Mouse (Mus musculus) thymus, adult 2 months (tissue): ENCODE measurements at regions not wholly inside any gene's neighbourhood (a gene's known extent, or its start where the extent isn't known, plus 50 kb on each side); places are given as distances from the start of the nearest gene placed in this dataset.

Experiments used
- DNase-seq: peaks from one replicate; pipeline ENCODE4 v3.0.0; 2021
- H3K27ac ChIP-seq: fragments of 200-500 bp; 2 replicates; pipeline ENCODE4 v1.5.1; 2012; ENCODE audit warnings: low read length, control low read depth; ENCODE audit not compliant: control insufficient read depth, insufficient read depth
- H3K27me3 ChIP-seq: fragments of 200-500 bp; 2 replicates; pipeline ENCODE4 v1.6.1; 2012; ENCODE audit warnings: mild to moderate bottlenecking, low read length, moderate library complexity, mixed read lengths; ENCODE audit not compliant: control insufficient read depth, insufficient read depth
- H3K36me3 ChIP-seq: fragments of 200-500 bp; 2 replicates; pipeline ENCODE4 v1.6.1; 2012; ENCODE audit warnings: mild to moderate bottlenecking, low read length, moderate library complexity; ENCODE audit not compliant: control insufficient read depth, insufficient read depth
- H3K4me1 ChIP-seq: fragments of 200-500 bp; replicated peaks from 2 replicates; pipeline ENCODE4 v1.6.1; 2012; ENCODE audit warnings: low read length; ENCODE audit not compliant: control insufficient read depth, insufficient read depth
- H3K4me3 ChIP-seq: fragments of 200-500 bp; 2 replicates; pipeline ENCODE4 v1.5.1; 2012; ENCODE audit warnings: mild to moderate bottlenecking, low read length, control low read depth, moderate library complexity; ENCODE audit not compliant: control insufficient read depth, insufficient read depth
- CTCF ChIP-seq: fragments of 200-500 bp; IDR thresholded peaks from 2 replicates; pipeline ENCODE4 v1.5.1; 2012; ENCODE audit warnings: mild to moderate bottlenecking, control low read depth, low read length, moderate library complexity, borderline replicate concordance; ENCODE audit not compliant: control insufficient read depth, poor library complexity, insufficient read depth; ENCODE audit errors: extremely low read depth
- POLR2A ChIP-seq: fragments of 200-500 bp; IDR thresholded peaks from 2 replicates; pipeline ENCODE4 v1.6.1; 2012; ENCODE audit warnings: mild to moderate bottlenecking, low read length, control low read depth, moderate library complexity; ENCODE audit not compliant: control insufficient read depth, poor library complexity, insufficient read depth; ENCODE audit errors: extremely low read depth
- WGBS: fragments of 180-500 bp; shearing (Covaris S2); methylation state at CpG from one replicate; pipeline ENCODE4 v1.1.7; 2018; 5-methylcytosine and 5-hydroxymethylcytosine counted together

DNA sequence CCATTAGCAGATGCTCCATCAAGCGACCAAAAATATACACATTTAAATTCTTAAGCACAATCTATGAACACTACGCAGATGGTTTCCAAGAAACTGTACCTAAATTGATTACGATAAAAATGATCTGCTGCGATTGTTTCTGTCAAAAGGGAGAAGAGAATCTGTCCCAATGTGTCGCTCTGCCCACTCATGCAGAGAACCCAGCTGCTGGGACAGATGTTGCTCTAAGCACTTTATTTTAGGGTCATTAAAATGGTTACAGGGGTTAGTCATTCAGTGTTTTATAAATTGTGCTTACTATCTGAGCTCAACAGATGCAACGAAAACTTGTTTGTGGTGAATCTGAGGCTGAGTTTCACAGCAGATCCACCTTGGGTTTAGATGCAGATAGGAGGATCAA lies 476.2 kb downstream of the Rnf144a start:
- no peaks in the 10 kb centered on the region for H3K4me1 ChIP-seq
- H3K36me3 ChIP-seq = no peaks in the 10 kb centered on the region
- H3K27me3 ChIP-seq = no peaks in the 10 kb centered on the region
- H3K4me3 ChIP-seq = no peak overlapping the region
- 94% methylated on average over 6 of the region's 6 CpGs for WGBS
- TF ChIP-seq POLR2A (no peak), CTCF (no peak)
- DNase-seq = no peak
- no peak overlapping the region for H3K27ac ChIP-seq

DNA sequence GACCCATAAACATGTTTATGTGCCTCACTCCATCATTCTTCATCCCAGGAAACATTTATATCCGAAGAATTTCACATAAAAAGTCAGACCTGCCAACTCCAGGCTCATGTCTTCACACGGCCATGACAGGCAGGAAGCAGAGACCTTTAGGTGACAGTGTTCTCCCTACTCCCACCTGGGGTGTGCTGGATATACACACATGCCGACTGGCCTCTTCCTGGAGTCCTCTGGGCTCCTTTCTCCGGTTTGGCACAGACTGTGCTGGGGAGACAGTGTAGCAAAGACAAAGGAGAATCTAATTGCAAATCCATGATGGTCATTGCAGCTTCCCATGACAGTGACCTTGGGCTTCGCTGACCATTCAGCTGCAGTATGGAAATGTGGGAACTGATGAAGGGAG lies 480.1 kb downstream of the Rnf144a start:
- no peak for DNase-seq
- Histone ChIP-seq H3K4me1 (no peaks in the 10 kb centered on the region), H3K27ac (no peak overlapping the region), H3K4me3 (no peak overlapping the region), H3K36me3 (no peaks in the 10 kb centered on the region), H3K27me3 (no peaks in the 10 kb centered on the region)
- TF ChIP-seq POLR2A = no peak
- no peak for TF ChIP-seq CTCF
- WGBS = 93% methylated on average over 5 of the region's 5 CpGs

DNA sequence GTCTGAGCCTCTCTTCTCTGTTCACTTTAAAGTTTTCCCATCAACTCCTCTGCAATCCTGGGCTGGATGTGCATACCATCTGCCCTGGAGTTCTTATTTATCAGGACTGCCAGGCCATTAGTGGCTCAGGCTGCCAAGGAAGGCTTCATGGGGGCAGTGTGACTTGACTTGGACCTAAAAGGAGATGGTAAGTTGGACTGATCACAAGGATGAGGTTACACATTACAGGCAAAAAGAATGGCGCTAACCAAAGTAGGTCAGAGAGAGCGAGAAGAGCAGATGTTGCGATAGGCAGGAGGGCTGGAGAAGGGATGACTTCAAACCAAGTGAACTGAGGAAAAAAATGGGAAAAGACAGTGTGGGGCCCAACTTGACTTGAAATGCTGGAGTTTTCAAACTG lies 480.5 kb downstream of the Rnf144a start:
- no peak overlapping the region for H3K27ac ChIP-seq
- 96% methylated on average over 3 of the region's 3 CpGs for whole genome bisulfite sequencing
- H3K4me1 ChIP-seq = no peaks in the 10 kb centered on the region

DNA sequence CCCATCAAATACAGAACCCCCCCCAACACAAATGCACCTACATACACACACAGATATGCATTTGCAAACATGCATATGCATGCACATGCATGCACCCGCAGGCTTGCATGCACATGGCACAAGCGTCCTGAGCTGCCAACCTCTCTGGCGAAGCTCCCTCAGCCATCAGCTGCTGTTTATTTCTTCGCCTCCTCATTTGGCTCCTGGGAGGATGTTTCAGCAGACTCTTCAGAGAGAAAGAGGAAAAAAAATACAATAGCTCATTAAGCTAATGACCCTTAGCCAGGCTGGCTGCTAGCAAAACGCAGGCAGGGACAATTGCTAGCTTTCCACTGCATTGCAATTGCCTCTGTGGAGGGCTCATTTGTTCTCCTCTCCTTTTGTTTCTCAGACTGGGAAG lies 488.7 kb downstream of the Rnf144a start:
- no peaks in the 10 kb centered on the region for H3K4me1 ChIP-seq
- H3K27me3 ChIP-seq = no peaks in the 10 kb centered on the region
- TF ChIP-seq CTCF (no peak), POLR2A (no peak)
- no peak for DNase-seq
- no peaks in the 10 kb centered on the region for H3K36me3 ChIP-seq
- H3K27ac ChIP-seq = no peak overlapping the region
- H3K4me3 ChIP-seq = no peak overlapping the region
- WGBS = 89% methylated on average over 5 of the region's 5 CpGs

More for the DNA sequence above, 480.5 kb downstream of the Rnf144a start:
- no peaks in the 10 kb centered on the region for H3K36me3 ChIP-seq
- H3K27me3 ChIP-seq = no peaks in the 10 kb centered on the region
- H3K4me3 ChIP-seq = no peak overlapping the region
- no peak for TF ChIP-seq POLR2A
- TF ChIP-seq CTCF = no peak
- DNase-seq = no peak

DNA sequence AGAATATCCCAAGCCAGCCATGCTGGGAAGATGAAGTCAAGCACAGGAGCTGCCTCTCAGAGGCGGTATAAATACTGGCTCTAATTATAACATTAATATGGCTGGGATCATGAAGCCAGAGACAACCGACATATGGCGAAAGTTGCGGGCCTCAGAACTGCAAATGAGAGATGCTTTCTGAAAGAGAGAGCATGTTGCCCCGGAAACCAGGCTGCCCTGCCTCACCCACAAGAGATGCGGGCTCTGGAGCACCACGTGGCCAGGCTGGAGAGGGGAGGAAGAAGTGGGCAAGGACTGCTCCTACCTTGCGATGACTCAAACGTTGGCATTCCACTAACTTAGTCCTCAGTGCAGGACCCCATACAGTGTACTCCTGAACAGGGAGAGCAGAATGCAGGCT lies 490.5 kb downstream of the Rnf144a start:
- DNase-seq = no peak
- no peaks in the 10 kb centered on the region for H3K36me3 ChIP-seq
- no peak overlapping the region for H3K4me3 ChIP-seq
- WGBS = 94% methylated on average over 9 of the region's 9 CpGs
- H3K27ac ChIP-seq = no peak overlapping the region
- no peak for TF ChIP-seq POLR2A
- no peak for TF ChIP-seq CTCF
- H3K4me1 ChIP-seq = no peaks in the 10 kb centered on the region
- H3K27me3 ChIP-seq = no peaks in the 10 kb centered on the region

DNA sequence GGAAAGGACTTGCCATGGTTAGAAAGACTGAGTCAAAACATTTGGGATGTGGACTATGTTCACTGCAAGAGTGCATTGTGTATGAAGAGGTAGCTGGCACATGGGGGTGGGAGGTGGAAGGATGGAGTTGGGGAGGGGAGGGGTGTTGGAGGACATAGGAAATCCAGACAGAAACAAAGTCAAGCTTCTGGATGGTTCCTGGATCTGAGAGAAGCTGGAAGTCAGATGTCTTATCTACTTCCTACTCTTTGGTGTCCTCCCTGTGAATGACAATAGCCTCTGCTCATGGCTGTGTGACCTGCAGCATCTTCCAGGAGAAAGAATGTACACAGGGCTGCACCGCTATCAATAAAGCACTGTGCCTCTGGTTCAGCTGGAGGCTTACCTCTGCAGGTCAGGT lies 491.3 kb downstream of the Rnf144a start:
- H3K4me1 ChIP-seq = 0 out of 2 replicates have a peak, but pooled peaks cover 2% of the 10 kb centered on the region
- no peaks in the 10 kb centered on the region for H3K36me3 ChIP-seq
- WGBS = 97% methylated on average over 1 of the region's 1 CpGs
- H3K27ac ChIP-seq = no peak overlapping the region
- no peak for DNase-seq
- TF ChIP-seq POLR2A = no peak
- TF ChIP-seq CTCF = no peak
- no peaks in the 10 kb centered on the region for H3K27me3 ChIP-seq
- no peak overlapping the region for H3K4me3 ChIP-seq

DNA sequence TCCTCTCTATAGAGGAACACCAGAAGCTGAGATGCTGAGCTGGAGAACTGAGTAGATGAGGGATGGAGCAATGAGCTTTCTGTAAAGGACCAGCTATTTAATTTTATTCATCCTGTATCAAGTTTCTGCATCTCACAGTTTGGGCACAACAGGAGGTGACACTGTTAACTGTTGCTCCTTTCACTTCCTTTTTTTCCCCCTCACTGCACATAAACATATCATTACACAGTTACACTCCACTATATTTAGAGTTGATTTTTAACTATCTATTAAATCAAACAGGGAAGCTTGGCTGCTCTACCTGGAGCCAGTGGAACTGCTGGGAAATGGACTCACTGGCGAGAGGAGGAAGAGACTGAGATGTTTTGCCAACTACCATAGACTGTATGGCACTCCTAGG lies 509.4 kb downstream of the Rnf144a start:
- Histone ChIP-seq H3K4me3 (no peak overlapping the region), H3K27ac (no peak overlapping the region), H3K4me1 (no peaks in the 10 kb centered on the region), H3K27me3 (no peaks in the 10 kb centered on the region), H3K36me3 (no peaks in the 10 kb centered on the region)
- TF ChIP-seq POLR2A (no peak), CTCF (no peak)
- no peak for DNase-seq
- WGBS = 59% methylated on average over 1 of the region's 1 CpGs
